Mouse (Mus musculus) thymus, postnatal 0 days (tissue): ENCODE measurements around the gene Chrm4. TPM values are rescaled to one million over a fixed set of nuclear protein-coding genes. Genes with fewer than 3 reads are reported as not detected.
A peak's percentile ranks its signal among the peaks of the same experiment; 100 is the strongest.

ENCODE experiments used
- DNase-seq: peaks from one replicate; pipeline ENCODE4 v3.0.0-alpha.2; 2015; ENCODE audit warnings: low spot score
- polyA plus RNA-seq: library from polyadenylated mRNA; unstranded; fragments of >200 nt; fragmentation: Nextera tagmentation; extraction: Ambion mirVana; gene quantifications from 2 replicates; pipeline ENCODE4 v1.2.1, GENCODE M21; 2015

Chrm4 gene
- polyA plus RNA-seq, 1 experiment from 2014 or later, result 0.09 TPM

DNA sequence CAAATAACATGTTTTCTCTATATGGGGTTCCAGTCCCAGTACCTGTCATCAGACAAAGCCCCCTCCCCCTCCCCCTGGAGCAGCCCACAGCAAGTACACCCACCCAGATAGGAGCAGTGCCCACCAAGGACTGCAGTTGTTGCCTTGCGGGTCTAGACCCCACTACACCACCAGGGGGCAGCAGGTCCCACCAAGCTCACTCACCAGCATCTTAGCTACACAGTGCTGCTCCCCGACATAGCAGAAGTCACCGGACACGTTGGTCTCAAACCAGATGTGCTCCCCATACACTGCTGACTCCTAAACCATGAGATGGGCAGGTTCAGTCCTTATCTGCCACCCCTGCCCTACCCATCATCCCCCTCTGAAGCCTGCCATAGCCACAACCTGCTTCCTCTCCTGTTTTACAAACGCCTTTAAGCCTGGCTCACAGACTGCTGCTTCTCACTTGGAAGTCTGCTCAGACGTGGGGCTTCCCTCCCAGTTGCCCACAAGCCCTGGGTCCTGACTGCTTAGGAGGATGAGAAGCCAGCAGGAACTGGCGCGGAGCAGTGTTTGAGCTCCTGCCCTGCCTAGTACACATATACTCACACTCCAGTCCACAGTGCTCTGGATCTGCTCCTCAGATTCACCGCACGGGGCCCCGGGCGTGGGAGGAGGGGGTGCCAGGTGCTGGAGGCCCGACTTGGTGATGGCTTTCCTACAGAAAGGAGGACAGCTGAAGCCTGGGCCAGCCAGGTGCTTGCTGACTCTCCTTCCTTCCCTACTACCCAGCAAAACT is 17.3 kb downstream of the Chrm4 start:
- peak; percentile 87 for DNase-seq

DNA sequence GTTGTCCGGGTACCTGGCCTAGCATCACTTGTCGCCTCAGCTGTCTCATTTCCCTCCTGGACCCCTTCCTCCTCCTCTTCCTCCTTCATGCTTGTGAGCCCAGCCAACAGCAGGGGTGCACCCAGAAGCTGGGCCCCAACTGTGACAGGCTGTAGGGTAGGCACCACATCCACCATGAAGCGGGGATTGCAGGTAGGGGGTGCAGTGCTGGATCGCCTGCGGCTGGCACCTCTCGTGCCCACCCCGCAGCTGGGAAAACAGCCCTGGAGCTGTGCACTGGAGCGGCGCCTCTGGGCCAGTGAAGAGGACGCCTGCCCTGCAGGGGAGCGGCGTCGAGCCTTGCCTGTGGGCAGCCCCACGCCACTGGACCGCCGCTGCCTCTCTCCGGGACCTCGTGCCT is 18.4 kb downstream of the Chrm4 start, which contains the start of gene Gm9821:
Gene Gm9821, plus strand, starts transcription at position 221 of the 400 bp plus-strand sequence.
- DNase-seq, result no peak

DNA sequence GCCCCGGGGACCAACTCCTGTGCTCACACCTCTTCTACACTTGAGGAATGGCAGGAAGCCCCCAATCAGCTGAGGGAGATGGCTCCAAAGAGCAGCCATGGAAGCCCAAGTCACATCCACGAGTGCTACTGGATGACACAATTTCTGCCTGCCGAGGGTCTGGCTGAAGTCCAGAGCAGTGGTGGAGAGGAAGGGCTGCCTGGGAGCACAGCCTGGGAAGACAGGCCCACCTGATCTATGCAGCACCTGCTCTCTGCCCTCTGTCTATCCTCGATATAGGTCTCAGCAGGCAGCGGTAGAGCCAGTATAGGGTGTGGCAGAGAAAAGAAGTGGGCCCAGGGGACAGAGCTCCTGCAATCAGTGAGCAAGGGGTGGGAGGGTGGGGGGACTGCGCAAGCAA is 19.8 kb downstream of the Chrm4 start:
- no peak for DNase-seq

DNA sequence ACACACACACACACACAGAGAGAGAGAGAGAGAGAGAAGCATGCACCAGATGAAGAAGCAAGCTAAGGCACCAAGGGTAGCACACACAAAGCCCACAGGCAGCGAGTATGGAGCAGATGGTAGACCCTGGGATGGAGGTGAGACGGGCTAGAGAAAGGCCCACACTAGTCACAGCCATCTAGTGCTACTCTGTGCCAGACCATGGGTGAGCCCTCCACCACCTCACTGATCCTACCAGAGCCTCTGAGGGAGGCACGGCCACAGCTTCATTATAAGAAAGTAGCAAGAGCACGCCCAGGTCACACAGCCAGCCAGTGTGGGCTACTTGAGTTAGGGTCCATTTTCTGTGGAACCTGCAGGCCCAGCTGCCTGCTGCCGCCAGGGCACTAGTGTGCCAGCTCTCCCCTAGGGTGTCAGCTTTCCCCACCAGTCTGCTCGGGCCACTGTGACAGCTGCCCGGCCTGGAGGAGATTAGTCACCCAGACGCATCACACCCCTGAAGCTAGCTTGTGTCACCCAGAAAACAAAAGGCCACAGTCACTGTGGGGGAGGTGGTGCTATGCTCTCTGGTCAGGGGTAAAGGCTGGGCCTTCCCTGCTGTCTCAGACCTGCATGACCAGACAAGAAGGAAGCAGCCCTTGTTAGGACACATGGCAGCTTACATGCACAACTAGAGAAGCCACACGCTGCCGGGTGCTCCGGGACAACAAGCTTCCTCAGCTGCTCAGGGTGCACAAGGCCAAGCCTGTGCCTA is 20.5 kb downstream of the Chrm4 start:
- DNase-seq, result no peak

DNA sequence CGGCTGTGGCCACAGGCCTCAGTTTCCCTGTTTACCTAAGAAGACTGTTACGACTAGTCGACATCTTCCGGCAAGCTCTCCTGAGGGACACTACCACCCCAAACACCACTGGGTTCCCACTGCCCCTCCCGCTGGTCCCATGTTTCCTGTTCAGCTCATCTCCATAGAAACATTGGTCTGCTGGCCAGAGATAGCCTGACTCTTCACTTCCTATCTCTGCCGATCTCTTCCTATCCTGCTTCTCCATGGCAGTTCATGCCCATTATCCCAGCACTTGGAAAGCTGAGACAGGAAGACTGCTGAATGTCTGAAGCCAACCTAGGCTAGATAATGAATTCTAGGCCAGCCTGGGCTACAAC is 21.1 kb downstream of the Chrm4 start:
- DNase-seq, result no peak

DNA sequence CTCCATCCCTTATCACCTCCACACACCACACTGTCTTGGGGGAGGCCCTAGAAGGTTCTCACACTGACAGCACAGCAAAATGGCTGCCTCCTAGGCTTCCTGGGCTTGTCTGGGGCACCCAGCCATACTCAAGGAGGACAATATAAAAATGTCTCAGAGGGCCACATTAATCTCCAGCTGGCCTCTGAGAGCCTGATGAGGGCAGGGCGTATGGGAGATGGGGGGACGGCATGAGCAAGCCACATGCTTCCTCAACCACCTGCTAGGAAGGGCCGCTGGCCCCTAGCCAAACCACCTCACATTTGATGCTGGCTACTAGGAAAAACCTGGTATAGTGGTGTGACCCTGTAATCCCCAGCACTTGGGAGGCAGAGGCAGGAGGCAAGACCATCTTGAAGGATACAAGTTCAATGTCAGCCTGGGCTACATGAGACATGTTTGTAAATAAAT is 21.8 kb downstream of the Chrm4 start:
- DNase-seq, result no peak

DNA sequence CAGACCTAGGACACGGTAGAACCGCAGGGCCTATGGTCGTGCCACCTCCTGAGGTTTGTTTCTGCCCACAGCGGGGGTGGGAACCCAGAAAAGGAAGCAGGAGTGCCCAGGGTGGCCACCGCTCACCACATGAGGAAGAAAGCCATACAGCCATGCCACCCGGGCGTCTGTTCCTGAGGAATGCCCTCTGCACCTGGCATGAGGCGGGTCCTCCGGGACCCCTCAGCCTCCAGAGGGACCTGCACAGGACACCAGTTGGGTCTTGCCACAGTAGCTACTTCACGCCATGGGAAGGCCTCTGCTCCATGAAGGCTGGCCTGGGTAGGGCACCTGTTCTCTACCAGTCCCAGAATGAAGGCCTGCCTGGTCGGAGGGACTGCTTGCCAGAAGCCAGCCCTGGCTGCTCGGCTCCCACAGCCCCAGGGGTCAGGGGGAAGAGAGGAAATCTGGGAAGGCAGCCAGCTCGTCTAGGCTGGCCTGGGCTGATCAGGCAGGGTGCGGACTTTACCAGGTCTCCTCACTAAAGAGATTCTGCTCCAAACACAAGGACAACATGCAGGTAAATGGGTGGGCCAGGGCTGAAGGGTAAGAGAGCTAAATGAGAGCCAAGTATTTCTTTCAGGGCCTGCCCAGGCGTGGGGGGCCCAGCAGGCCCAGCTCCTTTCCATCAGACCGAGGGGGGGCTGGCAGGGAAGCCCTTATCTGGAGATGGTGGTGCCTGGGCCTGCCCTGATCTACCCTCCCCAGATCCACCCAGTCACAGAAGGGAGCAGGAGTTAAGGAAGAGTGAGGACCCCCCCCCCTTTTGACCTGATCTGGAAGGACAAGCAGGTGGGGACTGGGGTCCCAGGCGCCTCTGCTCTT is 22.6 kb downstream of the Chrm4 start:
- DNase-seq, result no peak

DNA sequence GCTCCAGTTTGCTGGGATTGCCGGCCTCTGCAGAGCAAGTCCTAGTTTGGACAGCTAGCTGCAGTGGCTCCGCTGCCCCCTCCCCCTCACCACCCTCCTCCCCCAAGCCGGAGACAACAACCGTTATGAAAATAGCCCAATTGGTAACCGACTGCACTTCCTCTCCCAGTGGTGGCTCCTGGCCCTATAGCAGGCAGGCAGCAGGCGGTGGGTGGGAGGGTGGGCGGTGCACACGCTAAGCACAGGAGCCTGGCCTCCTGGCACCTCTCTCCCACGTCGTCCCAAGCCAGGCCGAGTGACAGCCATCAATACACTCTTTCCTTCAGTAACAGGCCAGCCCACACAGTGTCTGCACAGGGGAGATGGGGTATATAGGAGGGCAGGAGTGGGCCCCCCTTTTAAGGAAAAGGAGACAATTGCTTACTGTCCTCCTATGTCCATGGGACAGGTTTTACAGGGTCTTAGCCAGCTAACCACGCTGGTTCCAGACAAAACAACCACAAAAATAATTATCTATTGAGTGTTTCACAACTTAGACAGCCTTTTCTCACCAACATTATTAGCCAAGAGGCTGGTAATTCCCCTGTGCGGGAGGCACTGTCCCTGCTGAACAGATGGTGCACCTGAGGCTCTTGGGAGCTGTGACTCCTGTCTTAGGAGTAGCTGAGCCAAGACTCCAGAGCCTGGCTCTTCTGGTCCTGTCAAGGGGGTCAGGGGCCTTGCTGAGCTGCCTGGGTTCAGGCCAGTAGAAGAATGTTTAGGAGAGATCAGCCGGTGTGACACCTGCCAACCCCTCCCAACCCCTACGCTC is 23.4 kb downstream of the Chrm4 start:
- DNase-seq, result peak; percentile 84

DNA sequence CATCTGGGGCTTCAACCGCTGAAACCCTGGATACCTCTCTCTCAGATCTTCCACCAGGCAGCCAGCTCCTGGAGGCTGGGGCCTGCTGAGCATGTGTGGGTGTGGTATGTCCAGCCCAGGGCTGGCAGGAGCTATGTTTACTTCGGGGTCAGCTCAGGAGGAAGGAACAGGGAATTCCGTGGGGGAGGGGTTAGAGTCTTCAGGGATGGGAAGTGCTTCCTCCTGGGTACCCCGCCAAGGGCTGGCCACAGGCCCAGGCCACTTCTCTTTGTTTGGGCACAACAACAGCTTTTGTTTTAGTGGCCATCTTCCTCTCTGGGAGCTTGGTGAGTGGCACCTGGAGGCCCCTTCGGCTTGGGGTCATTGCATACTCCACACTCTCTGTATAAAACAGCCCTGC is 26.8 kb downstream of the Chrm4 start:
- DNase-seq, result no peak

DNA sequence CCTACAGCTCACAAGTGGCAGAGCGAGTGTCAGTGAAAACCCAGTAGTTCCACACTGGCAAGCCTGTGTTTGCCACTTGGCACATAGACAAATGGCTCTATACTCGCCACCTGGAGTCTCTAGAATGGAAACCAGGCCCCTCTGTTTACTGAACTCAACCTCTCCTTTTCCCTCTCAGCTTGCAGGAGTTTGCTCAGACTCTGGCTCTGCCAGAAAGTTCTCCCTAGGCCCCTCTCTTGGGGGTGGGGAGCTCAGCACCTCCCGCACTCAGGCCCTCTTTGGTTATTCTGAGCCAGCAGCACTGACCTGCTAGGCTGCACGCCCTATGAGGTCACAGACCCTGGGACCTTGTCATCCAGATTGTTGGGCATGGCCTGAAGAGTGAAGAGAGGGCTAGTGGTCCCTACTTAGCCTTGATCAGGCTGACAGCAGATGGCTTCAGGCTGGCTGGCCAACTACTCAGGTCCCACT is 28.1 kb downstream of the Chrm4 start:
- DNase-seq, result no peak

DNA sequence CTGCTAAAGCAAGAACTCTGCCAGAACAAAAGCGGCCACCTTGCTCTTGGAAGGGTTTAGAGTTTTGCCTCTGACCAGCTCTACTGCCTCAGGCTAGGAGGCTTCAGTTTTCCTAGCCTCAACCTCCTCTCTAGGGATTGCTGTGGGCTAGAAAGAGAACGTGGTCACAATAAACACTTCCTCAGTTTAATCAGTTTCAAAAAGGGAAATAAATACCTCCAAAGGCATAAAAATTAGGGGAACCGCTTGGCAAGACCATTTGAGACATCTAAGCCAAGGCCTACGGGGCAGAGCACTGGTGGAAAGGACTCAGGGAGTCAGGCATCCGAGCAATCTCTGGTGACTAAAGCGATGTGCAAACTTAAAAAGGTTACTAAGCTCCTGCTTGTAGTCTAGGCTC is 28.8 kb downstream of the Chrm4 start:
- no peak for DNase-seq

DNA sequence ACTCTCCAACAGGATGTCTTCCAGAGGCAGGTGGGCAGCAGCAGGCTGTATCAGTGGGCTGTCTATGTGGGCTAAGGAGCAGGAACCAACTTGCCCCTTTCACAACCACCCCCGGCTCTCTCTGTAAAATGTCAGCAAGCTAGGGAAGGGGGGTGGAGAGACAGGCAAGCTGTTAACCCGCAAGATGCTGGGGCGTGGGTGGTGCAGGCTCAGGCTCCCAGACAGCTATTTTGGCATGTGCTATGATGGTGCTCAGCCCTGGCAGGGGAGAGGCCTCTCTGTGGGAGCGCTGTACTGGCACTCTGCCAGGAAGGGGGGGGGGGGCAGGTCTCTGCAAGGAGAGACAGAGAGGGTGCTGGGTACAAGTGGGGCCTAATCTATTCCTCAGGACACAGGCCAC is 30.0 kb downstream of the Chrm4 start:
- DNase-seq, result peak; percentile 83

DNA sequence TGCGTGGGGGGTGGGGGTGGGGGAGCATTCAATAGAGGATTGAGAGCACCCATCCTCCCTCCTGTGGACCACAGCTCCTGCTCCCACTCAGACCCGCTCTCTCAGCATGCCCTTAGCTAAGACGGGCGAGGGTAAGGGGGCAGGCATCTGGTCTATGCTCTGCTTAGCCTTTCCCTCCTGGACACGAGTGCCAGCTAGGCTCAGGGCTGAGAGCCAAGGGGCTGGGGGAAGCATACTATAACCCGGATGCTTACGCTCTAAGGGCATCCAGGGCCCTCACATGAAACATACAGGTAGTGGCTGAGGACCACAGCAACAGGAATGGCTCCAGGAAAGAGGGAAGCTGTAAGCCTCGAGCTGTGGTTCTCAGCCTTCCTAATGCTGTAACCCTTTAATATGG is 31.0 kb downstream of the Chrm4 start:
- no peak for DNase-seq

DNA sequence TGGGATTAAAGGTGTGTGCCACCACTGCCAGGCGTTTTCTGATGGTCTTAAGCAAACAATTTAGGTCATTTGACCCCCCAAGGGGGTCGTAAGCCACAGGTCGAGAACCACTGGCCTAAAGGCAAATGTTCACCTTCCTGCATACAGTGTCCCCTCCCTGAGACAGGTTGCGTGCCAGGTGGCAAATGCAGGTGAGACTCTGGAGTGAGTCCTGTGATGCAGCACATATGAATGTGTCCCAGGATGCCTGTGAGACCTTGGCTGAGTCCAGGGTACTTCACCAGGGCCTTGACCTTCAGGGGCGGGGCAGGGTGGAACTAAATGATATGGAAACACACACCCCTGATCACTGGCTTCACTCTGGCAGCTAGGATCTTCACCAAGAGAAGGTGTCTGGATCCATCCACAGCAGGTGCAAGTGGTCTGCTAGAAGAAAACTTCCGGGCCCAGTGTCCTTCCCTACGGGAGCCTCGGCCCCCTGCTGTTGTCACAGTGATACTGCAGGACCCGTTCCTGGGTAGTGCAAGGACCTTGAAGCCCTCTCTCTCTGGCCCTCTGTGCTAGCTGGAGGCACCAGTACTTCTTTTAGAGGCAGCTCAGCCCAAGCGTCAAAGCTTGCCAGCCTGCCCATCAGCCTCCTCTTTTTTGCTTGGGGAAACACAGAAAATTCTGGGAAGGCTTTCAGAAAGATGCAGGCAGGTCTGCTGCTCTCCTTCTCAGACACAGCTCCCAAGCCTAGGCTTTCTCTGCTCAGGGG is 31.8 kb downstream of the Chrm4 start:
- peak; percentile 68 for DNase-seq

DNA sequence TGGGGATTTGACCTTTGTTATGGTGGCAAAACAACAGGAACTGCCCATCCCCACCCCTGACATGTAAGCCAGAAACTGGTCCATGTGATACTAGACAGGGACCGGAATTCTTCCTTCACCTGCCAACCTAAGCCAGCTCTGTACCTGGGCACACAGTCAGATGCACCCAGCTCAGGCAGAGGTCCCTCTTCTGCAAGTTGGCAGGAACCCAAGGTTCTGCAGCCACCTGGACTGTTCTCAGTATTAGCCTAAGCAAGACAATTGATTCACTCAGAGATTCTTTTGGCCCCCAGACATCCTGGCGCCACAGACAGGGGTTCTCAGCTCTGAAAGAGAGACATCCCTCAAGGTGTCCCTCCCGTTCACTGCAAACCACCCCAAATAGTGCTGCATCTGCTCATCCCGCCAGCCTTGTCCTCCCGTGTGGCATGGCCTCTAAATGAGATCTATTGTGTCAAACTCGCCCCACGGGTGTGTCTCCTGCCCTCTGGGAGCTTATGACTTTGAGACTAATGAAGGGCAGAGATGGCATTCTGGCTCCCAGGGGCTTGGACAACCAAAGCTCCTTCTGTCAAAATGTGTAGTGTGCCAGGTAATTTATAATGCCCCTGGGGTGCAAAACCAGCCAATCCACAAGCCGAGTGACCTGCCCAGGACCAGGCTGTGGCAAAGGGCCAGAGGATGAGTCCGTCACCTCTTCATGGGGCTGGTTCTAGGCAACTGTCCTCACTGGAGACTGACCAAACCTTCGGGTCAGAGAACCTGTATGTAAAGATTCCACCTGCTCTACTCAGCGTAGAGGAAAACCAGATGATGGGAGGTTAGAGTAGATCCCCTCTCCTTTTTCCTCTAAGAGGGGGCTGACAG is 32.7 kb downstream of the Chrm4 start:
- DNase-seq, result no peak

DNA sequence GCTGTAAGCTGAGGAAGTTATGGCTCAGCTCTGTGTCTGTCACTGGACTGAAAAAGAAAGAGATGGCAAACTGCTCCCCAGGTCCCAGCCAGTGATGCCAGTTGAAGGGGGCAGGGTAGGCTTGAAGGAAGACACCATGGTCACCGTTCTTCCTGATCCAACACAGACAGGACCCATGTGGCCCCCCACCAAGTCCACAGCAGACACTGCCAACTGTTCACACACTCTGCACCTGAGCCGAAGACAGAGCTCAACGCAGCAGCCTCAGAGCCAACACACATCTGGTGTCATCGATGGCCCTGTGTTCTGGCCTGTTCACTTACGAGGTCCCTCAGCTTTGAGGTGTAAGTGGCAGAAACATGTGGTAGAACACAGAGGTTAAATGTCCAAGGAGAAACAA is 33.4 kb downstream of the Chrm4 start:
- DNase-seq, result no peak

DNA sequence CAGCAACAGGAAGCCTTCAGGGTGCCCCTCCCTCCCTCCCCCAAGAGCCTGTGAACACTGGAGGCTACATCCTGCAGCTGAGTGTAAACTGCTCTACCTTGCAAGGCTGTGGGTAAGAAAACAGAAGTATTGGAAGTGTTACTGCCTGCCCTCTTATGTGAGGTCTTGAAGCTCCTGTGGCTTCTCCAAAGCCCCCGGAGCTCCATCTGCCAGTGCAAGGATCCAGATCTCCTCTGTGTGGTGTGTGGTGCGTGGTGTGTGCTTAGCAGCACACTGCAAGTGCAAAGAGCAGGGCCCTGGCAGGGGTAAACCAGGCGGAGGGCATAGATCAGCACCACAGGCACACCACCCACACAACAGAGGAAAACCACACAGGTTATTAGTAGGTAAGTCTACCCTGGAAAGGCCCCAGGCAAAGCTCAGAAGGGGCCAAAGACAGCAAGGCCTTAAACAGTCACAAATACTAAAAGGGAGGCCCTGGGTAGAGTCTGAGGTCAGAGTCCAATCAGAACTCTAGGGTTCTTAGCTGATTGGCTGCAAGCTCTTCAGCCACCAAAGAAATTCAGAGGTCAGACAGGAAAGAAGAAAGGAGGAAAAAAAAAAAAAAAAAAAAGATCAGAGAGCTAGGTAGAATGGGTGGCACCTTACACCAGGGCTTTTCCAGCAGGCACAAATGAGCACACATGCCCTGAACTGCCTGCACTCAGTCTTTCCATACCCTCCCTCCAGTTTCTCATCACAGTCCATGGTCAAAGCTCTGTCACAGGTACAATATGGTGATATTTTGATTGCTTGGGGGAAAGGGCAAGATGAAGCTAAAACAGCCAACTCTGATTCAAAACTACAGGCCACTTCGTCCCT is 35.1 kb downstream of the Chrm4 start:
- DNase-seq, result peak; percentile 83

DNA sequence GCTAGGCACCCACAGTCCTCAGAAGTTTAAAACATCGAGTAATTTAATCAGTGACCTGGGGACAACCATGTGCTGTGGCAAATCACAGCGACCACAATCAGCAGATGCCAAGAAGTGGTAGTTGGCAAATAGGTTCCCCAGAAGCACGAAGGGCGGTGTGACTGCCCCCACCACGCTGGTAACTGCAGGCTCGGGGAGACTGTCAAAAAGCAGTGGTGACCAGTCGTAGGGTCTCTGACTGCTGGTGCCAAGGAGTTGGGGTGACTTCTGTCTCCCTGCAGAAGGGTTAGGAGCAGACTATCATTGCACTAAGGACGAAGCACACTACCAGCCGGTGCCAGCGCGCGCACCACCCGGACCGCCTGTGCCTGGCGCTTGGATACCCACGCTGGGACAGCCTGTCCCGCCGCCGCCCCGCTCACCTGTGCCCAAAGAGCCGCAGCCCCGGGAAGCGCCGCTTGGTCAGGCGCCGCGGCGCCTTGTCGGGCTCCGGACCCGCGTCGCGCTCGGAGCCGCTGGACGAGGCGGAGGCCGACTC is 35.9 kb downstream of the Chrm4 start:
- no peak for DNase-seq
